In genomic region chr13:83601741-83602140, GRCm38 (mm10) we compare ENCODE assay signal across 19 mouse cellular contexts.
"Had no signal": no experiment of that assay in that cellular context is flagged by ENCODE, and none has a peak within 500 bp of the region (broad histone marks: within the 10 kb centered on the region; RNA-seq: fewer than 3 reads in every experiment).

No protein-coding gene starts in this region.

- H3K36me3 ChIP-seq: limb, embryonic 15.5 days; liver, embryonic 12.5 days; midbrain, embryonic 12.5 days; neural tube, embryonic 15.5 days; stomach, embryonic 15.5 days had no signal

- ATAC-seq: liver, embryonic 12.5 days; midbrain, embryonic 16.5 days had no signal

- H3K4me3 ChIP-seq: limb, embryonic 15.5 days; liver, embryonic 12.5 days; megakaryocyte, embryonic 14.5 days; midbrain, embryonic 12.5 days; neural tube, embryonic 15.5 days; stomach, embryonic 15.5 days had no signal

- H3K4me1 ChIP-seq: stomach, embryonic 15.5 days had no signal

- H3K27me3 ChIP-seq: limb, embryonic 15.5 days; liver, embryonic 12.5 days; megakaryocyte, embryonic 14.5 days; midbrain, embryonic 12.5 days; neural tube, embryonic 15.5 days; stomach, embryonic 15.5 days had no signal

- DNase-seq: kidney, adult 11 months; kidney, adult 9 months; kidney, postnatal 36 days; layer of hippocampus, adult 9-11 months; layer of hippocampus, postnatal 36 days; lung, embryonic 14.5 days; lung, postnatal 10 days; retina, postnatal 1 day; right cerebral cortex, postnatal 4 days; spleen, adult 18-20 months; thymus, postnatal 36 days had no signal

- H3K9ac ChIP-seq: limb, embryonic 15.5 days; liver, embryonic 12.5 days; lung, embryonic 14.5 days; midbrain, embryonic 12.5 days; neural tube, embryonic 15.5 days; stomach, embryonic 15.5 days had no signal

- H3K27ac ChIP-seq: kidney, postnatal 0 days; limb, embryonic 15.5 days; liver, embryonic 12.5 days; midbrain, embryonic 12.5 days; neural tube, embryonic 15.5 days; stomach, embryonic 15.5 days had no signal
